Mouse (Mus musculus): ENCODE measurements around the gene Unc5b.
"Not testable (repeated sequence)": the region's sequence is repeated elsewhere in the genome, so short reads cannot be mapped to it uniquely, and the experiment has no call there.

Unc5b gene

DNA sequence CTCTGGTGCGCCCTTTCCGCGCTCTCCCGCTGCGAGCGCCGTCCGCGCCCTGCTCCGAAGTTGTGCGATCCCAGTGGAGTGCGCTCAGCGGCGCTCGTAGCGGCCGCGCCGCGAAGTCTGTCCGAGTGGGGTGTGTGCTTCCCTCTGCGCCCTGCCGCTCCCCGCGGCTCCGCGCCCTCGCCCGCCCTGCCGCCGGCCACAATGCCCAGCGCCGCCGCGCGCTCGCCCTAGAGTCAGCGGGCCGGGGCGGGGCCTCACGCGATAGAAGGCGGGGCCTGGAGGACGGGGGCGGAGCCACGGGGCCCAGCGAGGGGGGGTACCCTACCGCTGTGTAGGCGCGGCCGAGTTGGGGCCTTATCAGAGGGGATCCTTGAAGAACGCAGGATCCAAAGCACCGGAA lies at the start of gene Unc5b:
TSS of gene Unc5b (minus strand) at position 203 of the 400 bp plus-strand sequence.
- DNase-seq (ENCODE audit: extremely low spot score), result peak; percentile 92

DNA sequence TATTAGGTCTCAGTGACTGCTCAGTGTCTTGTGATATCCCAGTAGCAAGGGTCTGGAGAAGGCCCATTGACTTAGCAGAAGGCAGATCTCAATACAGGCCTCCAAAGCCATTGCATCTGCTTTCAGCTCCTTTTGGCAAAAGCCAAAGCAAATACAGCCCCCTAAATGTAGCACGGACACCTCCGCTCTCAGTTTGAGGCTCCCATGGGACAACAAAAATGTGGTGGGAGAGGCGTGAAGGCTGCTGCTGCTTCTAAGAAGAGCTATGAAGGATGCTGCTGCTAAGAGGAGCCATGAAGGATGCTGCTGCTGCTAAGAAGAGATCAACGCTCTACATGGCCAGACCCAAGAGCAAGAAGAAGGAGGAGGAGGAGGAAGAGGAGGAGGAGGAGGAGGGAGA lies 48.4 kb upstream of the Unc5b start:
- DNase-seq (ENCODE audit: extremely low spot score), result no peak

DNA sequence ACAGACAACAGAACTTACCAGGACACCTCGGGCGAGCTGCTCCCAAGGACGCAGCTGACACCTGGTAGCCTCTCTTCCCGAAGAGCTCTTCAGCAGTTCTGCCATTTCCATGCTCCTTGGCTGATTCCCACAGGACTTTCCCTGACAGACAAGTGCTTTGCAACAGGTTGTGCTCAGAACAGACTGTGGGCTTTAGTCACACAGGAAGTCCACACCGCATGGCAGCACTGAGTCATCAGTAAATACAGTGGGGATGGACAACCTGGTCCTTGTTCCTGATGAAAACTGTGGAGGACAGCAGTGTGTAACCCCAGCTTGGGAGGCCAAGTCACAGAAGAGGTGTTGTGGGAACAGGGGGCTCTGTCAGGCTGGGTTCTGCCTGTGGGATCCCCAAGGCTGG lies 45.7 kb upstream of the Unc5b start:
- DNase-seq (ENCODE audit: extremely low spot score), result no peak

DNA sequence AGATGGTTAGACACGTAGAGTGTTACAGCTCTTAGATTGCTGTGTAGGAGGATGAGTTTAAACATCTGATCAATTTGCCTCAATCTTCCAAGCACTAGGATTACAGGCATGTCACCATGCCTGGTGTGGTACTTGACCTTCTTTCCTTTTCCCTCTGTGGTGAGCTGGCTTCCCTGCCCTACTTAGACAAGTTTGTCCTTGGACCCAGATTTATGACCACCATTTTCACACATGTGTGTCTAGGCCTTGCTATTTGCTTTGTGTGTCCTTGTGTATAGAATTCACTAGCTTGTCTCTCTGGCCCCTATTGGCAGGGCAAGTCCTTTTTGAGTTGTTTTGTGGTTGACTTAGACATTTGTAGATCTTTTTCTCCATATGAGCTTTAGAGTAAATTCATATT lies 43.6 kb upstream of the Unc5b start:
- DNase-seq (ENCODE audit: extremely low spot score), result no peak

DNA sequence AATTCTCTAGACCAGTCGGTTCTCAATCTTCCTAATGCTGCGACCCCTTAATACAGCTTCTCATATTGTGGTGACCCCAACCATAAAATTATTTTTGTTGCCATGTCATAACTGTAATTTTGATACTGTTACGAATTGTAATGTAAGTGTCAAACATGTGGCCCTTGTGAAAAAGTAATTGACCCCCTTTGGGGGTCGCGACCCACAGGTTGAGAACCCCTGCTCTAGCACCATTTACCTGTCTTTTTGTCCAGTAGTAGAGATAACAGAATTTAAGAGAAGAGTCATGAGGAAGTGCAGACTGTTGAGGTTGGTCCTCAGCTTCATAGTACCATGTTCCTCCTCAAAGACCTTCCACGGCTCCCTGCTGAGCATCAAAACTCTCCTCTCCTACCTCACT lies 31.9 kb upstream of the Unc5b start:
- DNase-seq (ENCODE audit: extremely low spot score), result no peak

DNA sequence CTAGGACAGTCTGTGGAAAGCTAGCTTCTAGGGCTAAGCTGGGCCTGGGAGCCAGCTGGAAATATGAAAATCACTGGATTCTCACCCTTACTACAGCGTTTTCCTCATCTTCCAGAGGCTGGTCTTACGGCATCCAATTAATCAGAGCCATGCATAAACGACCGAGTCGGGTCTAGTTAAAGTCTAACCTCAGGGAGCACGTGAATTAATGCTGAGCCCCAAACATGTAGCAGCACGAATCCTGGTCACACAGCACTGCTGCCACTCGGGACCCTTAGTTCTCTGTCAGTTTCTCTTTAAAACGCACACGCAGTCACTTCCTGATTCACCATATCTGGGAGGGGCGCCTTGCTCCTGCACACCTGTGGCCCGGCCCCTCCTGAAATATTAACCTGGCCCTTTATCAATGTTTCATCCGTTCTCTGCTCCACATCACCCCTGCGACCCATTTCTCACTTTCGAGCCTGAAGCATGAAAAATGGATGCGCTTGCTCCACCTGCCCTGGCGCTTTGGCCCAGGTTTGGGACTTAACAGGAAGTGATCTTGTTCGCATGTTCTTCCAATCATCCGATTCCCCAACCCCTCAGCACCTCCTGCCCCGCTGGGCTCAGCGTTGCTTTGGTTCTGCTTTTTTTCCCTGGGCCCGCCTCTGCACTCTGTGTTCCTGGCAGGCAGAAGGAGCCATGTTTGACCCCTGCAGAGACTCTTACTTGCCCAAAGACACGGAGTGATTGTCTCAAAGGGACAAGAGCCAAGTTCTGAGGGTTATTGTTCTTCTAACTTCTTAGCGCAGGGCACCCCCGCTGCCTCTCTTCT lies 31.3 kb upstream of the Unc5b start:
- no peak for DNase-seq (ENCODE audit: extremely low spot score)

DNA sequence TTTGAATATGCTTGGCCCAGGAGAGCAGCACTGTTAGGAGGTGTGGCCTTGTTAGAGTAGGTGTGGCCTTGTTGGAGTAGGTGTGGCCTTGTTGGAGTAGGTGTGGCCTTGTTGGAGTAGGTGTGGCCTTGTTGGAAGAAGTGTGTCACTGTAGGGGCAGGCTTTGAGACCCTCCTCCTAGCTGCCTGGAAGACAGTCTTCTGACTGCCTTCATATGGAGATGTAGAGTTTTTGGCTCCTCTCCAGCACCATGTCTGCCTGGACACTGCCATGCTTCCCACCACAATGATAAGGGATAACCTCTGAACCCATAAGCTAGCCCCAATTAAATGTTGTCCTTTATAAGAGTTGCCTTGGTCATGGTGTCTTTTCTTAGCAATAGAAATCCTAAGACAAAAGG lies 13.9 kb upstream of the Unc5b start:
- DNase-seq (ENCODE audit: extremely low spot score), result not testable (repeated sequence)

DNA sequence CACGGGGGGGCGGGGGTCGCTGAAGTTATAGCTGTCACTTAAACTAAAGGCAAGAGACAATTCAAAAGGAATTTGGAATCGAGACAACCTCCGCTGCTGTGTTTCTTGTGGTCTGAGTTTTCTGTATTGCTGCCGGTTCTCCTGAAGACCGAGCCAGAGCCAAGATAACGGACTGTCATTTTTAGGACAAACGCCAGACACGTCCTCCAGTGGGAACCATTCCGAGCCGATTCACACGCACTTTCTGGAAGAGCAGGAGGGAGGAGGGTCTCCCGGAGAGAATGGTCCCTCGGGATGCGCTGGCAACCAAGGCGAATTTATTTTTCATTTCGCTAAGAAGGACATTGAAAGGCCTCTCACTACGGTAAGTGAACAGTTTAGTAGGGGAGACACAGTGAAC lies 7.4 kb upstream of the Unc5b start:
- no peak for DNase-seq (ENCODE audit: extremely low spot score)

DNA sequence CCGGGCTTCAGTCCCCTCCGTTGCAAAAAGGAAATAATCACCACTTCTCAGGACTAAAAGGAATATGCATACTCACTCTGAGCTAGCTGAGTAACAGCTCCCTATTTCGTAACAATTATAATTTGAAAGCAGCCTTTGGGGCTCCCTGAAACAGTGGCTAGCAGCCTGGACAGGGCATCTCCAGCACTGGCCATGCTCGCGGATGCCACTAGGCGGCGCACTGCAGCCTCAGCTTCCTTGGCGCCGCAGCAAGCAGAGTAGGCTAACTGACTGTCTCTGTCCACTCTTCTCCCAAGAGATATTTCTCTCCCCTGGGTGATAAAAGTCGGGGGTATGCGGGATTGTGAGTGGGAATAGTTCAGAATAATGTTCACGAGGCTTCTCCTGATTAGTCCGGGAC lies 3.6 kb upstream of the Unc5b start:
- peak; percentile 74 for DNase-seq (ENCODE audit: extremely low spot score)

DNA sequence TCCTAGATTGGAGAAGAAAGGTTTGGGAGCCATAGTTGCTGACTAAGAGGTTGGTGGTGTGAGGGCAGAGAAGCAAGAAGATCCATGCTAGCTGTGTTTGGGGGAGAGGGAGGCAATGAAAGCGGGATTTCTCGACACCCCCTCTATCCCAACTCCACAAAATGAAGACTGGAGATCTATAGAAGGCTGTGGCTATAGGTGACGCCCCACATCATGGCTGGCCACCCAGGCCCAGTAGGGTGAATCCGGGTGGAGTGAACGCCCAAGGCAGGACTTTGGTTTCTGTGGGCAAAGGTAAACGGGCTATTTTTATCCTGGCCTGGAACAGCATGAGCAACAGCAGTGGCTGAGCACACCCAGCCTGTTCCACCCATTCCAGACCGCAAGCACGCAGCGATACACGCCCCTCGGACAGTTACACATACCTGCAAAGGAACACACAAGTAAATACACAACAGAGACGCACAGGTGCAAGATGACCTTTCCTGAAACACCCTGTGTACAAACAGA lies 1.3 kb upstream of the Unc5b start:
- DNase-seq (ENCODE audit: extremely low spot score), result no peak

DNA sequence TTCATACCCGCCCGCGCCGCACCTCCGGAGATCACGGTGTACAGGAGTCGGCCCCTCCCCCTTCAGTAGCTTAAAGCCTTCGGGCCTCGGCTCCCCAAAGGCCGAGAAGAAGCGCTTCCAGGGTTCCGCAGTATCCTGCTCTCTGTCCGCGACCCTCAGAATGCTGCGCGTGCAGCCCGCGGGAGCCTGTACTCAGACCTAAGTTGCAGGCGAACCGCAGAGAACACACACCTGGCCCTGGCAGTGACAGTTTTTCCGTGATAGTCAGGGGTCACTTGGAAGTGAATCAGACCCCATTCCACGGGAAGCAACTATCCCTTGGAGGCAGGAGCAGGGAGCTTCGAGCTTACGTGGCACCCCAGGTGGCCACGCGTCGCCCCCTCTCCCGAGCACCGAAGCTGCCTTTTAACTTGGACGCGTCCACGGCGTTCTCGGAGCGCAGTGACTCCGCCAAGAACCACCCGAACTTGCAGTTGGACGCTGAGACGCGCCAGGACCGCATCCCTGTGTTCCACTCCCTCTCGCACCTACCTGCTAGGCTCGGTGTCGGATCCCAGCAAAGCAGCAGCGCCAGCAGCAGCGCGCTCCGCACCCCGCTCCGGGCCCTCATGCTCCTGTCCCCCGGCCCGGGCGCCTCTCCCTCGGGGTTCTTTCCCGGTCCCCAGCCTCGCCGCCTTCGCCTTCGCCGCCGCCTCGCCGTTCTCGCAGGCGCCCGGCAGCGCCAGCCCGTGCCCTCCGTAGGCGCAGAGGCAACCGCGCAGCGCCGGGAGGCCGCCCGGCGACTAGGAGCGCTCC lies 628 bp downstream of the Unc5b start:
- DNase-seq (ENCODE audit: extremely low spot score), result peak; percentile 41

DNA sequence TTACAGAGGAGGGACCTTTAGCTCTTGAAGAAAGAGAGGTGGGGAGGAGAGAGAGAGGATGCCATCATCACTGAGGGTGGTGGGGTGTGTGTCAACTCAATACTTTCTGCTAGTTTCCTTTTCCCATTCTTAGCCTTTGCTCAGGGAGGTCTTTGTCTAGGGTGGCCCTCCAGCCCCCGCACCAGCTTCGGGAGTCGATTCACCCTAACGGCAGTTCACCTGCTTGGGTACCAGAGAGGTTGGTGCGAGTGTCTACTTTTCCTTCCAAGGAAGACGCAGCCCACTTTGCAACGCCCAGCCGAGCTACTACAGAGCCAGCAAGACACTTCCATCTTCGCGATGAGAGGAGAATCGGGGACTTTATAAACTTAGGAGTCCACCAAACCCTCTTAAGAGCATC lies 1.4 kb downstream of the Unc5b start:
- no peak for DNase-seq (ENCODE audit: extremely low spot score)

DNA sequence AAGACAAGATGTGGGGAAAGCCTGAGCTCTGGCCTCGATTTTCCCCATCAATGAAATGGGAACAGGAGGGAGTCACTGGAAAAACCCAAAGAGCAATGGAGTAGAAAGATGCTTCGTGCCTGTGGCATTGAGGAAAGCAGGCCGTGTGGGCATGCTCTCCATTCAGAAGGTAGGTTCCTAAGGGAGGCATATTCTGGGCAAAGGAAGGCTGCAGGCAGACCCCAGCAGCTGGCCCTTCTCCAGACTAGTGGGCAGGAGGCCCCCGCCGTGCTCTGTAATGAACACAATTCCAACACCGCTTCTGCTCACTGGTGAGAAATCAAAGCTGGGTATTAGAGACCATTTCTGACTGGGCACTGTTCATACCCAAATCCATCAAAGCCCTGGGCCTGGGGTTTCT lies 2.3 kb downstream of the Unc5b start:
- DNase-seq (ENCODE audit: extremely low spot score), result no peak

DNA sequence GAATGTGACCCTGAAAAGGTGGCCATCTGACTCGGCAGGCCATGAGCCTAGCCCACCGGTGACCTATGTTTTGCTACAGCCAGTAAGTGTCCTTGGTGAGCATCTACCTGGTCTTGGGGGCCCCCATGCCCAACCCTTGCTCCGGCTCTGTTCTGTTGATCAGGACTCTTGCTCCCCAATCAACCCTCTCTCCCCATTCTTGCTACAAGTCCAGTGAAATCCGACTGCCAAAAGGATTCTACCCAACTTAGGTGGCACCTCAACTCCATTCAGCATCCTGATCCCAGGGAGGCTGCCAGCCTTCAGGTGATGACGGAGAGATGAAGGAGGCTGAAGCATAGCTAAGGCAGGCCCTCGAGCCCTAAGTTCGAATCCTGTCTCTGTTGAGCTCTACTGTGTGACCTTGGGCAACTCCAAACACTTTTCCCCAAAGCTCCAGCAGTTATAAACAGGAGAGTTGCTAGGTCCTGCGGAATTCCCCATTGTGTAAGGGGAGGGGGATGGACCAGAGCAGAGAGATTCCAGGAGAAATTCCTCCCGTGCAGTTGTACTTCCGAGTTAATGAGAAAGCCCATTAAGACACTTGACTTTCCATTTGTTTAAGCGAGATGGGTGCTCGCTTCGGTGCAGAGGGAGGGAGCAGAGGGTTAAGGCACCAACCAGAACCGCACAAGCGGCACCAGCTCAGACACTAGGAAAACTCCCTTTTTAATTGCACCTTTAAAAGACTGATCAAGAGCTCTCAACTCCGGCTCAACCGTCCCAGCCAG lies 3.3 kb downstream of the Unc5b start:
- DNase-seq (ENCODE audit: extremely low spot score), result no peak

DNA sequence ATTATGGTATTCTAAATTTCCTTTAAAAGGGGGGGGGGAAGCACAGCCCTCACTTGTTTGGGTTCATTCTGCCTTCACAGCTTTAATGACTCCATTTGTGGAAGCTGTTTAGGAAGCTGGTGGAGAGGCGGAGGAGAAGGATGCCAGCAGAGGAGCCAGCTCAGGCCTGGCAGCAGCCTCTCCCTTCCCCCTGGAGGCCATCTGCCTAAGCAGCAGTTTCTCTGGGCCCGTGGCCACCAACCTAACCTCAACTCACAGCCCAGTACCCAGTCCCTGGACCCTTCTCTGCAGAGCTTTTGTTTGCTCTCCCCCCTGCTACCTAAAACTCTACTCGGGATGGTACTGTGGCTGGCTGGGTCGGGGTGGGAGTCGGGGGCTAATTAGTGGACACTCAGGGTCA lies 4.1 kb downstream of the Unc5b start:
- DNase-seq (ENCODE audit: extremely low spot score), result no peak

DNA sequence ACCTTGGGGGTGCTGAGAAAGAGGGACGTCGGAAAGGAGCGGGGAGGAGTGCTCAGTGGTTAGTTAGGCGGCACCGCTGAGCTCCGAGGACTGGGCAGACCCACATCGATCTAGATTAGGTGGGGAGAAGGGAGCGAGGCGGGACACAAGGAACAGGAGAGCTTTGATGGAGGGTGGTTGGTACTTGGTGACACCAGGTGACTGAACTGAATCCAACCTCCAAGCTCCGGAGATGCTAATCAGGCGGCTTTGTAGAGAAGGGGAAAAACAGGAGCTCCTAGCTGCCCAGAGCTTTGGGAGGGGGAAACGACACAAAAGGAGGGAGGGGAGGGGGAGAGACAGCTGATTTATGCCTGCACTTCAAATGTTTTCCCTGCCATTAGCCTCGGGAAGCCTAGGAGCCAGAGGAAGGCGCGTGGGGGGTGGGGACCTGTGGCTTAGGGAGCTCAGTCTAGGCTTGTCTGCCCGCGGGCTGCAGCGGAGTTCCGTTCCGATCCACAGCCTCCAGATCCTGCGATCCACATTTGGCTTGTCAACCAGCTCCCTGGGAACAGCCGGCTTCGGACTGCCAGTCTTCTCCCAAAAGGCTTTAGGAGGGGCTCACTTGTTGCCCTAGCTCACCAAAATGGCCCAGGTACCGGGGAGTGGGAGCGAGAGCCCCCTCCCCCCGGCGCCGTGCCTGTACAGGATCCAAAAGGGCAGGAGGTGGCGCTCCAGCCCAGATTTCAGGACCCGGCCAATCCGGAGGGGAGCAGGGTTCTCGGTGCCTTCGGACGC lies 4.7 kb downstream of the Unc5b start:
- DNase-seq (ENCODE audit: extremely low spot score), result peak; percentile 79

DNA sequence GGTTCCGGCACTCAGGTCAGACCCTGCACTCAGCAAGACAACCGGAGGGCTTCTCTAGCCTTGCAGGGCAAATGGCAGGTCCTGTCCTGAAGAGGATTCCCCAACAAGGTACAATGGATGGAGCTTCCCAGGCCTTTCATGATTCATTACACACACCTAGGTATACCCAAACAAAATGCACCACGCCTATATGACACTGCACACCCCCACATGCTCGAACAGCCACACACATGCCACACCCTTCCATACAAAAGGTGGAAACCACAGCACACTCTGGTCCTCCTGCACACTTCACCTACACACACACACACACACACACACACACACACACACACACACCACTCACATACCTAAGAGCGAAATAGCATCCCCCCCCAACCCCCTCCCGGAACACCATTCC lies 5.4 kb downstream of the Unc5b start:
- DNase-seq (ENCODE audit: extremely low spot score), result no peak

DNA sequence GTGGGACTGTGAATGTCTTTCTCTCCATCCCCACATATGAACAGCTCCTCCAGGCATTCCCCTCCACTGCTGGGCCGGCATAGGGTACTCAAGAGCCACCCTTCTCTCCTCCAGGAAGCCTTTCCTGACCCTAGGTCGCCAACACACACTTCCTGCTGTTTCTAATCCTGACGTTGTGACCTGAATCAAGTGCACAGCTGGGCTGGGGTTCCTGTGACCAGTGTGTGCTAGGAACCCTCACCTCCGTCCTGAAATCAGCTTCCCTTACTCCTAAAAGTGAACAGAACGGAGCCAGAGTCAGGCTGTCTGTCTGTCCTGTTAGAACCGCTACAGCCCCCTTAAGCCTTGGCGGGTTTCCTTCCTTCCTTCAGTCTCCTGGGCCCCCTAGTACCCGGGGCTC lies 7.6 kb downstream of the Unc5b start:
- no peak for DNase-seq (ENCODE audit: extremely low spot score)

DNA sequence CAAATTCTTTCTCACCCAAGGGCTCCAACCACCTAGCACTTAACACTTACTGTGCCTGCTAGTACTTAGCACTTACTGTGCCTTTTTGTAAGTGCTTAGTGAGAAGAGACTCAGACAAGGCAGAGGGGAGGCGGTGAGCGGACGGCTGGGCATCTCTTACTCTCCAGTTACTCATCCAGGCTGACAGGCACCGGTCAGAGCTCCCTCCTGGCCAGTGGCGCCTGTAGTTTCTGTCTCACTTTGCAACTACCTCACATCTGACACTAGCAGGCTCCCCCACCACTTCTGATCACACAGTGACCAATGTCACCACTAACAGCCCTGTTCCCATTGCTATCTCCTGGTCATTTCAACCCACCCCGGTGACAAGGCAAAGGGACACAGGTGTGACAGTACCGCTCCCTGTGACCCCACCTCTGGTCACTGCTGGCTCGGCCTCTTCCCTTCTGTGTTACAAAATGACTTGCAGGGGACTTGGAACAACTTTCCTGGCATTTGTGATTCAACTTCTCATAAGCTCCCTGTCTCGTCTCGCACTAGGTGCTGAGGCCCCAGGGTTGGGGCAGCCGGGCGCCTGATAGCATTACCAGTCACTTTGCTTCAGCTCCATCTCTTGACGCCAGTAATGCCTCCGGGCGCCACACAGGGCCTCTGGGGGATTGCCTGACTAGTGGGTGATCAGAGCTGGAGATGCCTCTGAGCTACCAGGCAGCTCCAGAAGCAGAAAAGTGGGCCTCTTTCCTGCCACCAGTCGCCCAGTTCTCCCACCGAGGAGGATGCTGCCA lies 8.5 kb downstream of the Unc5b start:
- DNase-seq (ENCODE audit: extremely low spot score), result peak; percentile 0

DNA sequence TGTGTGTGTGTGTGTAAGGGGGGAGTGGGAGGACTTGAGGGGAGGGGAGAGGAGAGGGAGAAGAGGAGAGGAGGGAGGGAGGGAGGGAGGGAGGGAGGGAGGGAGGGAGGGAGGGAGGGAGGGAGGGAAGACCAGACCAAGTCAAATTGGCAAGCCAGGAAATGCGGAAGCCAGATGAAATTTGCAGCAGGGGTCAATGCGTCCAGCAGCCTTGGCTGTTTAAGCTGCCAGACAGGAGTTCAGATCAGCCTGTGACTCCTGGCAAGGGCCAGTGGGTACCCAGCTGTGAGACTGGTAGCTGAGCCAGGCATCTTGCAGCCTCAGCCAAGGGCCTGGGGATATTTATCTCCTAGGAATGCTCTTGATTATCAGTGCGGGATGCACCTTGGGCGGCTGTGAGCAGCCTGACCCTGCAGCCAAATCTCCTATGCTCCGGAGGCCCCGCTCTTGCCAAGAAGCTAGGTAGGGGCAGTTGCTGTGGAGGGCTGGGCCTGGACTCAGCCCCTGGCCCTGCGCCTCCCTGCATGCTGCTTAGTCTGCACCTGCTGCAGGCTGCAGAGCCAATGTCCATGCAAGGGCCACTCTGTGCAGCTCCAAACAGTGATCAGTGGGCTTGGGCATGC lies 9.5 kb downstream of the Unc5b start:
- no peak for DNase-seq (ENCODE audit: extremely low spot score)
